Mouse (Mus musculus): Measurements from ENCODE around the gene Myo1h.

Gene Myo1h

GRCm38 (mm10) chr5:114407269-114407668 is 118.3 kb downstream of the Myo1h start:
- no peak for DNase-seq

- DNase-seq: no peak
These were observed 118.8 kb downstream of the Myo1h start for GRCm38 (mm10) chr5:114407810-114408209.

- DNase-seq: no peak
These were observed 119.9 kb downstream of the Myo1h start for GRCm38 (mm10) chr5:114408846-114409245.

- DNase-seq: no peak
These were observed 121.5 kb downstream of the Myo1h start for GRCm38 (mm10) chr5:114410429-114410828.

GRCm38 (mm10) chr5:114412361-114412998 is 123.5 kb downstream of the Myo1h start:
- DNase-seq: no peak

- no peak for DNase-seq
These were observed 124.2 kb downstream of the Myo1h start for GRCm38 (mm10) chr5:114413067-114413735.
